Mouse (Mus musculus): ENCODE data around the gene Ilk. TPM values are rescaled to one million over a fixed set of nuclear protein-coding genes. Genes with fewer than 3 reads are reported as not detected.

The Ilk gene
- 295 and 396 TPM in 2 replicates for polyA plus RNA-seq (2012; rRNA removed; ENCODE audit: low replicate concordance)

DNA sequence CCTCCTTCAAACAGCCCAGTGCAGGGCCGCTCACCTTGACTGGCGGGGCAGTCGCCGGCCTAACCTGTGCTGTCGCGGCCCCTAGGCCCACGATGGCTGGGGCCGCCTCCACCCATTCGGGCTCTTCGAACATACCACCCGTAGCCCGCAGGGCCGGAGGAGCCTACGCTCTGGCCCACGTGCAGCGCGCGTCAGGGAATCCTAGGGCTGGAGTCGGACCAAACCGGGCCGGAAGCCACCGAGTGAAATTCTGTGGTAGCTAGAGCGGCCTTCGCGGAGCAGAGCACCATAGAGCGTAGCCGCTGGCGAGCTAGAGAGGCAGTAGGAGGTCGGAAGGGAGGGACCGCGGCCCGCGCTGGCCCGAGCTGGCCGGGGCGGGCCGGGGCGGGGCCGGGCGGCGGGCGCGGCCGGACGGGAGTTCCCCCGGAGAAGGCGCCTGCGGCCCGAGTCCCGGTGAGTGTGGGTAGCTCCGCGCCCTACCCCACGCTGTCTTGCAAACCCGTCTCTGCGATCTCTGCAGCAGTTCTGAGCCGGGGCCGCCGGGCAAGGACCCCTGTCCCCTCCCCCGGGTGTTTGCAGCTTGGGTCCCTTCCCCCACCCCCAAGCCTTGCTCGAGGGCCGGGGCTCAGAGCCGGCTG, at the start of gene Ilk:
TSS of gene Ilk (plus strand) at position 329 of the 638 bp plus-strand sequence.

GRCm38 (mm10) chr7:105736911-105737521, 624 bp downstream of the Ilk start, which contains the start of gene Rrp8:
Rrp8 (minus strand) TSS chr7:105737385.

GRCm38 (mm10) chr7:105743926-105744590, 7.7 kb downstream of the Ilk start, which contains the start of gene Taf10:
Taf10 (minus strand) TSS chr7:105744361.

DNA sequence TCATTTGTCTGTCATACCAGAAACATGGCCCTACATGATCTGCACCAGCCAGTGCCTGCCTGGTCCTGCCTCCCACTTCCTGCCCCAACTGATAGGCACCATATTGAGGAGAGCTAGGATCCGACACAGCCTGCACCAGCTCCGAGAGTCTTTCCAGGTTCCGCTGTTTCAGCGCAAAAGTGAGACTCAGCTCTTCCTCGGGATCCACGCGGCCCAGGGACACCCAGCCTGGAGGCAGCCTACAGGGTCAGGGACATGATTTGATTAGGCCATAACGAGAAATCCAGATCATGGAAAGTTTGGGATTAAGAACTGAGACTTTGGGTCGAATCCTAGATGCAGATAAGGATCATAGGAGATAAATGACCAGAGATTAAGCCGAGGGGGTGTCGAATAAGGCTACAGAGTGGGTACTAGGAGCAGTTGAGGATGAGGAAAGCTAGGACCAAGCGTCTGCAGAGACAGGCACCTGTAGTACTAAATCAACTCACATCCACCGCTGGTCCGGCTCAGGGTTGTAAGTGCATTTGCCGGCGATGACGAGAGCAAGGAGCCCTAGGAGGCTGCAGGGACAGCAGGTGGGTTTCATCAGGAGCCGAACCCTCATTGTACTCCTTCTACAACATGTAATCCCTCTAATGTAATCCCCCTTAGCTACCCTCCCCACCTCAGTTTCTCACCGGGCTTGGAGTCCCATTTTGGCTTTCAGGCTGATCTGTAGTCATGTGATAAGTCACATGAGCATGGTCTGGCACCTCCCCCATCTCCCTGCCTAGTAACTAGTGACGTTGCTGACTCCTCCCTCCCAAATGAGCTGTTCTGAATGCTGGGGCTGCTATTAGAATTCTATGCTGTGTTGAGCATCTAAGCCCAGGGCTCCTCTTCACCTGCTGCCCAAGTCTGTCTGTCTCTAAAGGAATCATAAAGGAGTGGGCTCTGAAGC, 15.4 kb downstream of the Ilk start, which contains the start of gene Tpp1:
TSS of gene Tpp1 (minus strand) at position 745 of the 943 bp plus-strand sequence.

GRCm38 (mm10) chr7:105787285-105788140, 51.1 kb downstream of the Ilk start, which contains the start of gene Dchs1:
Dchs1 (minus strand) TSS chr7:105787654.

Other genes starting within 250 kb of the Ilk start
- 69.4 and 120 TPM in 2 replicates for gene Smpd1, start 182.2 kb upstream of the Ilk start, polyA plus RNA-seq (2012; rRNA removed; ENCODE audit: low replicate concordance)
- gene Apbb1, start 154.9 kb upstream of the Ilk start, polyA plus RNA-seq (2012; rRNA removed; ENCODE audit: low replicate concordance), result 23.1 and 46.3 TPM in 2 replicates
- 1.4 and 2.3 TPM in 2 replicates for gene Hpx, start 136.5 kb upstream of the Ilk start, polyA plus RNA-seq (2012; rRNA removed; ENCODE audit: low replicate concordance)
- gene Trim3, start 103.0 kb upstream of the Ilk start, polyA plus RNA-seq (2012; rRNA removed; ENCODE audit: low replicate concordance), result 69.2 and 93.7 TPM in 2 replicates
- 154 and 177 TPM in 2 replicates for gene Timm10b, start 96.5 kb upstream of the Ilk start, polyA plus RNA-seq (2012; rRNA removed; ENCODE audit: low replicate concordance)
- gene Arfip2, start 96.2 kb upstream of the Ilk start, polyA plus RNA-seq (2012; rRNA removed; ENCODE audit: low replicate concordance), result 68.0 and 108 TPM in 2 replicates
- gene Gm45799, start 96.0 kb upstream of the Ilk start, polyA plus RNA-seq (2012; rRNA removed; ENCODE audit: low replicate concordance), result 195 and 229 TPM in 2 replicates
- 5.2 and 6.3 TPM in 2 replicates for gene Dnhd1, start 85.8 kb upstream of the Ilk start, polyA plus RNA-seq (2012; rRNA removed; ENCODE audit: low replicate concordance)
- 7.1 and 17.7 TPM in 2 replicates for gene Rrp8, start 793 bp downstream of the Ilk start, polyA plus RNA-seq (2012; rRNA removed; ENCODE audit: low replicate concordance)
- gene Taf10, start 7.8 kb downstream of the Ilk start, polyA plus RNA-seq (2012; rRNA removed; ENCODE audit: low replicate concordance), result 340 and 367 TPM in 2 replicates
- gene Tpp1, start 15.6 kb downstream of the Ilk start, polyA plus RNA-seq (2012; rRNA removed; ENCODE audit: low replicate concordance), result 195 and 230 TPM in 2 replicates
- 10.7 and 45.1 TPM in 2 replicates for gene Dchs1, start 51.1 kb downstream of the Ilk start, polyA plus RNA-seq (2012; rRNA removed; ENCODE audit: low replicate concordance)
- 331 and 380 TPM in 2 replicates for gene Mrpl17, start 74.5 kb downstream of the Ilk start, polyA plus RNA-seq (2012; rRNA removed; ENCODE audit: low replicate concordance)
- 4.5 and 10.3 TPM in 2 replicates for gene Gm4070, start 217.4 kb downstream of the Ilk start, polyA plus RNA-seq (2012; rRNA removed; ENCODE audit: low replicate concordance)

All from subcutaneous adipose tissue, adult 2 months (tissue).